Mouse (Mus musculus): Measurements from ENCODE around the gene Fbxw5. TPM values are rescaled to one million over a fixed set of nuclear protein-coding genes. Genes with fewer than 3 reads are reported as not detected.

The Fbxw5 gene
- 18.6 and 24.0 TPM in 2 replicates for total RNA-seq (2014; rRNA removed)
- polyA plus RNA-seq (2012; rRNA removed), result 18.8 and 19.4 TPM in 2 replicates

DNA sequence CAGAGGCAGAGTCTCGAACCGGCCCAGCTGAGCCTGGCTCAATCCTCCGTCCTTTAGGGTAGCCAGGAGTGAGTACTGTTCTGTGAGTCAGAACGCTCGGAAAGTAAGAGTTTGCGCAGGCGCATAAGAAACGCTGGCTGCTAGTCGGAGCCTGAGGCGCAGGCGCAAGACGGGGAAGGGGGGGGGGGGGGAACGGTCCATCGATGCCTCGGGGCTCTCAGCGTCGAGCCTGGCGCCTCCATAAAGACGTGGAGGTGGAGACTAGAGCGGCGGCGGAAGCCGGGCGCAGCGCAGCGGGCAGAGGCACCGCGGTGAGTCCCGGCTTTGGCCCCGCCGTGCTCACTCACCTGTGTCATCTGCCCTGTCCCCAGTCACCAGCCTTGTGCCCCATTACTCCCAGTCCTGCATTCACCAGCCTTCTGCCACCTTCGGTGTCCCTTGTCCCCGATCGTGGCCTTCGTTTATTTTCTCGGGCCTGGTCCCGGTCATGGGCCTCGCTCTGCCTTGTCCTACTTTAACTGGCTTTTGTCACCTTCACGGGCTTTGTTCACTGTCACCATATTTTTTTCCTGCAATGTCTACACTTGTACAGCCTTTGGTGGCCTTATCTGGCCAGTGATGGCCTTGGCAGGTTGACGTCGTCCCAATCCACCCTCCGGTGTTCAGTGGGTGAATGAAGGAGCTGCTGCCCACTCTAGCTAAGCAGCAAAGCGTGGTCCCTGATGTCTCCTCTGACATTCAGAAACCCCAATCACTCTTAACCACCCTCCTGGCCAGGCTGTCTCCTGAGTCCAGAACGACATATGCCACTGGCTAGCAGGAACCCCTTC is at the start of gene Fbxw5:
Gene Fbxw5 (plus strand): TSS at position 175 of the 830 bp plus-strand sequence.
- peaks cover 10% of the 10 kb centered on the region for H3K79me2 ChIP-seq (ENCODE audit: control insufficient read depth, insufficient read depth, low read length)
- H3K27me3 ChIP-seq (ENCODE audit: control insufficient read depth, insufficient read depth, low read length), result no peaks in the 10 kb centered on the region
- under 1% methylated on average over 28 of the region's 44 CpGs for WGBS
- DNase-seq (ENCODE audit: extremely low read depth, low read depth, low spot score), result peak; percentile 79
- H3K36me3 ChIP-seq (ENCODE audit: control insufficient read depth, insufficient read depth, low read length), result no peaks in the 10 kb centered on the region
- TF ChIP-seq POLR2A (IDR thresholded peaks at IDR 0.05; ENCODE audit: extremely low read depth, insufficient read depth, low read length), result peak; percentile 72
- TF ChIP-seq CTCF (IDR thresholded peaks at IDR 0.05; ENCODE audit: low read depth, low read length), result no peak
- peak within 1 kb of the TSS; percentile 96 for H3K9ac ChIP-seq (ENCODE audit: low read depth, low read length)
- H3K4me3 ChIP-seq (ENCODE audit: insufficient read depth, low read depth, low read length), result peak within 1 kb of the TSS; percentile 89
- peaks cover 17% of the 10 kb centered on the region for H3K4me1 ChIP-seq (ENCODE audit: control insufficient read depth, insufficient read depth, low read length)
- H3K27ac ChIP-seq (replicated peaks; ENCODE audit: insufficient read depth, low read depth, low read length), result peak within 1 kb of the TSS; percentile 92

DNA sequence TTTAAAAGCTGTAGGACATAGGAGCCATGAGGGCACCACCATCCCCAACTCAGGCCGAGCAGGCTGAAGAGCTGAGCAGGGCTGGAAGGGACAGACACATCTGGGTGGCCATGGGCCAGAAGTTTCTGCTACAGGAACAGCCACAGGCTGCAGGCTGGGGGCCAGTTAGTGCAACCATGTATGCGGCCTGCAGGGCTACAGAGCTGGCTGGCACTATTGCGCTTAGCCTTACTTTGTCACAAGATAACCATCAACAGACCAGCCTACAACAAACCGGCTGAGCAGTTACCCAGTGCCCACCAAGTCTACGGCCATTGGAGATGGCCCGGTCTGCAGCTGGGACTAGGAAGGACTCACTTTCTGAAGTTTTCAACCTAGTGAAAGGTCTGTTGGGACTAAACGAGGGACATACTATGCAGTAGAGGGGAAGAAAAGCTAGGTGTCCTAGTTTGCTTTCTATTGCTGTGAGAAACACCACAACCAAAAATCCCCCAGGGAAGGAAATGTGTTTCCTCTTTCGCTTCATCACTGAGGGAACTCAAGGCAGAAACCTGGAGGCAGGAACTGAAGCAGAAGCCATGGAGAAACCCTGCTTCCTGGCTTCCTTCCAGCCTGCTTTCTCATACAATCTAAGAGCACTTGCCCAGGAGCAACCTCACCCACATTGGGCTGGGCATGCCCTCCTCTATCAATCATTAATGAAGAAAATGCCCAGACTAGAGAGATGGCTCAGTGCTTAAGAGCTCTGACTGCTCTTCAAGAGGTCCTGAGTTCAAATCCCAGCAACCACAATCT is 49.5 kb upstream of the Fbxw5 start:
- H3K4me3 ChIP-seq (ENCODE audit: insufficient read depth, low read depth, low read length), result no peak overlapping the region
- 81% methylated on average over 8 of the region's 8 CpGs for WGBS
- TF ChIP-seq CTCF (IDR thresholded peaks at IDR 0.05; ENCODE audit: low read depth, low read length), result no peak
- TF ChIP-seq POLR2A (IDR thresholded peaks at IDR 0.05; ENCODE audit: extremely low read depth, insufficient read depth, low read length), result no peak
- H3K27ac ChIP-seq (replicated peaks; ENCODE audit: insufficient read depth, low read depth, low read length), result no peak overlapping the region
- H3K27me3 ChIP-seq (ENCODE audit: control insufficient read depth, insufficient read depth, low read length), result no peaks in the 10 kb centered on the region
- no peak overlapping the region for H3K9ac ChIP-seq (ENCODE audit: low read depth, low read length)
- peak; percentile 72 for DNase-seq (ENCODE audit: extremely low read depth, low read depth, low spot score)
- no peaks in the 10 kb centered on the region for H3K36me3 ChIP-seq (ENCODE audit: control insufficient read depth, insufficient read depth, low read length)
- no peaks in the 10 kb centered on the region for H3K79me2 ChIP-seq (ENCODE audit: control insufficient read depth, insufficient read depth, low read length)
- H3K4me1 ChIP-seq (ENCODE audit: control insufficient read depth, insufficient read depth, low read length), result peaks cover 5% of the 10 kb centered on the region; the same call in 1 of the 2 replicates

DNA sequence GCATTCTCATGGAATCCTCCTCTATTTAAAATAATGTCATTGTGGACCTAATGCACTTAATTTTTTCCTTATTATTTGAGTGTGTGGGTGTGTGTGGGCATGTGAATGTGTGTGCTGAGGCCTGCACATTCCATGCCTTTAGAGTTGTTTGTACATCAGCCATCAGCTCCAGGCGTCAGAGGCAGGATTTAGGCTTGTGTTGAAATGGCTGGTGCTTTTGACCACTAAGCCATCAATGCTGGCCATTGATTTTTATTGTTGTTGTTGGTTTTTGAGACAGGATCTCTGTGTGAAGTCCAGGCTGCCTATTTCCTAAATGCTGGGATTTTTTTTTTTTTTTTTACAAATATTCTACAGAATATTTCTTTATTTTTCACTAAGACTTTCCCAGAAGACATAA is 47.6 kb upstream of the Fbxw5 start:
- Histone ChIP-seq H3K4me3 (ENCODE audit: insufficient read depth, low read depth, low read length) (no peak overlapping the region), H3K9ac (ENCODE audit: low read depth, low read length) (no peak overlapping the region), H3K27ac (replicated peaks; ENCODE audit: insufficient read depth, low read depth, low read length) (peak overlapping the region; percentile 67), H3K4me1 (ENCODE audit: control insufficient read depth, insufficient read depth, low read length) (peaks cover 5% of the 10 kb centered on the region; the same call in 1 of the 2 replicates), H3K36me3 (ENCODE audit: control insufficient read depth, insufficient read depth, low read length) (no peaks in the 10 kb centered on the region), H3K79me2 (ENCODE audit: control insufficient read depth, insufficient read depth, low read length) (no peaks in the 10 kb centered on the region), H3K27me3 (ENCODE audit: control insufficient read depth, insufficient read depth, low read length) (no peaks in the 10 kb centered on the region)
- peak; percentile 78 for DNase-seq (ENCODE audit: extremely low read depth, low read depth, low spot score)
- 17% methylated on average over 1 of the region's 1 CpGs for WGBS
- TF ChIP-seq CTCF (IDR thresholded peaks at IDR 0.05; ENCODE audit: low read depth, low read length), result no peak
- TF ChIP-seq POLR2A (IDR thresholded peaks at IDR 0.05; ENCODE audit: extremely low read depth, insufficient read depth, low read length), result no peak

DNA sequence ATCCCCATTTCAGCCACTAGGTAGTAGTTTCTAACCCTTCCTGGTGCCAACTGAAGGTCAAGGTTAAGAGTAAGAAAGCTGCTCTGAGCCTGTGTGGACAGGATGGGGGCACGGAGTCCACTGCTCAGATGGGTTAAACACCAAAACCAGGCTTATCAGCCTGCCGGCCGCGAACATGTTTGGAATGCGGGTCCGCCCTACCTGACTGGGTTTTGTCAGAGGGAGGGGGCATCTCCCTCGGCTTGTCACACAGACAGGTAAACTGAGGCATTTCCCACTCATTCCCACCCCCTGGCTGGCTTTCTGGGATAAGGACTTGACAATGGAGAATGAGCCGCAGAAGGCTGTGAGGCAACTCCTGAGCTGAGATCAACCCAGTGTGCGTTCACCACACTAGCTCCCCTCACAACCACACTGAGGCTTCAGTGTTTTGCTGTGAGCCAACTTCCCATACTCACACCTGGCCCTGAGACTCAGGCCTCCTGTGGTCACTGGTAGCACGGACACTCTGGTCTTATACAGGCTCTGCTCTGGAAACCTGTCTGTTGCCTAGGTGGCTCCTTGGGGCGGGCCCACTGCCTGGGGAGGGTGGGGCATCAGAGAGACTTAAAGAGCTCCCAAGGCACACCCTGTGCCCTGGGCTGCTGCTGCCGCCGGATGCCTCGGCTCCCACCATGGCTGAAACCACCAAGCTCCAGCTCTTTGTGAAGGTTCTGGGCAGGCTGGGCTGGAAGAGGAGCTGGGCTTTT is 44.2 kb upstream of the Fbxw5 start, which contains the start of gene Clic3:
Gene Clic3 (plus strand): TSS at position 634 of the 749 bp plus-strand sequence.
- no peak for DNase-seq (ENCODE audit: extremely low read depth, low read depth, low spot score)
- no peak for TF ChIP-seq POLR2A (IDR thresholded peaks at IDR 0.05; ENCODE audit: extremely low read depth, insufficient read depth, low read length)
- TF ChIP-seq CTCF (IDR thresholded peaks at IDR 0.05; ENCODE audit: low read depth, low read length), result no peak
- Histone ChIP-seq H3K27ac (replicated peaks; ENCODE audit: insufficient read depth, low read depth, low read length) (no peak within 1 kb of the TSS), H3K79me2 (ENCODE audit: control insufficient read depth, insufficient read depth, low read length) (no peaks in the 10 kb centered on the region), H3K27me3 (ENCODE audit: control insufficient read depth, insufficient read depth, low read length) (no peaks in the 10 kb centered on the region), H3K9ac (ENCODE audit: low read depth, low read length) (no peak within 1 kb of the TSS), H3K4me3 (ENCODE audit: insufficient read depth, low read depth, low read length) (no peak within 1 kb of the TSS), H3K36me3 (ENCODE audit: control insufficient read depth, insufficient read depth, low read length) (no peaks in the 10 kb centered on the region; the same call in 1 of the 2 replicates), H3K4me1 (ENCODE audit: control insufficient read depth, insufficient read depth, low read length) (peaks cover 23% of the 10 kb centered on the region)
- 62% methylated on average over 14 of the region's 14 CpGs for WGBS

All from liver, adult 2 months (tissue).